Mouse (Mus musculus) E14TG2a.4 (cell line): ENCODE measurements around the gene Nle1.

ENCODE experiments used
- CTCF ChIP-seq: conservative IDR thresholded peaks from 2 replicates; pipeline ENCODE4 v1.5.1; 2014; ENCODE audit warnings: low read length
- POU5F1 ChIP-seq: IDR thresholded peaks from 2 replicates; pipeline ENCODE4 v1.6.1; 2014; ENCODE audit warnings: low read length, borderline replicate concordance

GRCm38 (mm10) chr11:82875631-82876030 lies 32.6 kb downstream of the Nle1 start:
- TF ChIP-seq CTCF (no peak), POU5F1 (no peak)
